Mouse (Mus musculus) neural tube, embryonic 14.5 days (tissue): ENCODE measurements at regions not wholly inside any gene's neighbourhood (a gene's known extent, or its start where the extent isn't known, plus 50 kb on each side); places are given as distances from the start of the nearest gene placed in this dataset.

Source experiments
- ATAC-seq: fragments of 200-750 bp; cut with Nextera tagmentation; 2 replicates; pipeline ENCODE4 v1.8.0; 2017; ENCODE audit warnings: low read depth, mild to moderate bottlenecking, moderate TSS enrichment, moderate library complexity
- H3K27ac ChIP-seq: fragments of 300-500 bp; sonication (generic); 2 replicates; pipeline ENCODE4 v1.5.1; 2014; ENCODE audit warnings: low read depth, mild to moderate bottlenecking, control low read depth, low read length, moderate library complexity, mixed read lengths
- H3K27me3 ChIP-seq: fragments of 300-500 bp; sonication (generic); 2 replicates; pipeline ENCODE4 v1.6.1; 2014; ENCODE audit warnings: low read length; ENCODE audit not compliant: control insufficient read depth, insufficient read depth
- H3K36me3 ChIP-seq: fragments of 300-500 bp; sonication (generic); 2 replicates; pipeline ENCODE4 v1.6.1; 2014; ENCODE audit warnings: low read length, mixed read lengths; ENCODE audit not compliant: control insufficient read depth, insufficient read depth
- H3K4me1 ChIP-seq: fragments of 300-500 bp; sonication (generic); 2 replicates; pipeline ENCODE4 v1.6.1; 2014; ENCODE audit warnings: low read length; ENCODE audit not compliant: control insufficient read depth, insufficient read depth
- H3K4me2 ChIP-seq: fragments of 300-500 bp; sonication (generic); 2 replicates; pipeline ENCODE4 v1.6.1; 2014; ENCODE audit warnings: mild to moderate bottlenecking, low read depth, low read length, control low read depth
- H3K4me3 ChIP-seq: fragments of 300-500 bp; sonication (generic); 2 replicates; pipeline ENCODE4 v1.5.1; 2014; ENCODE audit warnings: low read depth, low read length, control low read depth, mixed read lengths
- H3K9ac ChIP-seq: fragments of 300-500 bp; sonication (generic); replicated peaks from 2 replicates; pipeline ENCODE4 v1.6.1; 2014; ENCODE audit warnings: low read depth, mild to moderate bottlenecking, control low read depth, low read length, mixed read lengths
- H3K9me3 ChIP-seq: fragments of 300-500 bp; sonication (generic); 2 replicates; pipeline ENCODE4 v1.6.1; 2016; ENCODE audit warnings: low read length; ENCODE audit not compliant: control insufficient read depth
- WGBS: fragments of 180-500 bp; shearing (Covaris S2); extraction: QIAGEN DNeasy Blood & Tissue Kit; methylation state at CpG from one replicate; pipeline ENCODE4 v1.1.7; 2014; 5-methylcytosine and 5-hydroxymethylcytosine counted together

DNA sequence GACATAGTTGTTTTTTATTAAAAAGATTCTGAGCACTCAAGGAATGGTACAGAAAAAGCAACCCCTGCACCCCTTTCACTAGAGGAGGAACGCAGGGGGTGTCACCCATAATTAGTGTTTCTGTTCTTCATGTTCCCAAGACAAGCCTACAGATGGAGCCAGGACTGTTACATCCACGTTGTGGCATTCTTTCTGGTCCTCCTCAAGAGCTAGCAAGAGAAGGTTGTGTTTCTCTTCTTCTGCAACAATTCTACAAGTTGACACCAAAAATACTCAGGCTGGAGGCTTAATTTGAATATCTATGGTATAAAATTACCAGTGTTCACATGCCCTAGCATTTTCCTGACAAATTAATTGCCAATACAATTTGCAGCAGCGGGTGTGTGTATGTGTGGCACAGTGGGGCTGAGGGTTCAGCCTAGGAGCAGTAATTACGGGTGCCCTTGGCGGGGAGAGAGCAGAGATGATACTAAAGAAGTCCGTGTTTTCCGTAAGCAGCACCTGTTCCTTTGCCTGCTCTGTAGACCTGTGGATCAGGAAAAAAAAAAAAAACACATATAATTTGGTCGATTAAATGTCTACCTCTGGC lies 98.4 kb upstream of the Cpne4 start:
- no peaks in the 10 kb centered on the region for H3K27me3 ChIP-seq
- WGBS = 82% methylated on average over 8 of the region's 8 CpGs
- H3K9ac ChIP-seq = no peak overlapping the region
- H3K4me3 ChIP-seq = no peak overlapping the region
- ATAC-seq = no peak
- no peak overlapping the region for H3K27ac ChIP-seq
- H3K4me2 ChIP-seq = no peak overlapping the region
- H3K9me3 ChIP-seq = no peaks in the 10 kb centered on the region
- H3K36me3 ChIP-seq = no peaks in the 10 kb centered on the region
- H3K4me1 ChIP-seq = no peaks in the 10 kb centered on the region

DNA sequence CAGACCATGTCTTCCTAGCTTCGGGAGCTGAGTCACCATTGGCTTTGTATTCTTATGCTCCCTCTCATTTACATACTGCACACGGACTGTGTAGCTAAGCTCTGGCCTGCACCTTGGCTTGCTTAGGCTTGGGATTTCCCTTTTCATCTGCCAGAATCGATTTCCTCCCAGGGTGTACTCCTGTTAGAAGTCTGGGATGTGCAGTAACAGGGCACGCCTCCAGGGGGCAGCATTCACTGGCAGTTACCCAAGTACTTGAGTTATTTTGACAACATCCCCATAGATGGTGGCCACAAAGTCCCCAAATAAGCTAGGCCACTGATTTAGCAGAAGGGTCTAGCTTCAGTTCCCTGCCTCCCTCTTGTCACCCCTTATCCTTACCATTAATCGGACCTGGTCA lies 102.2 kb upstream of the Cpne4 start:
- no peak for ATAC-seq
- WGBS = 57% methylated on average over 5 of the region's 5 CpGs

DNA sequence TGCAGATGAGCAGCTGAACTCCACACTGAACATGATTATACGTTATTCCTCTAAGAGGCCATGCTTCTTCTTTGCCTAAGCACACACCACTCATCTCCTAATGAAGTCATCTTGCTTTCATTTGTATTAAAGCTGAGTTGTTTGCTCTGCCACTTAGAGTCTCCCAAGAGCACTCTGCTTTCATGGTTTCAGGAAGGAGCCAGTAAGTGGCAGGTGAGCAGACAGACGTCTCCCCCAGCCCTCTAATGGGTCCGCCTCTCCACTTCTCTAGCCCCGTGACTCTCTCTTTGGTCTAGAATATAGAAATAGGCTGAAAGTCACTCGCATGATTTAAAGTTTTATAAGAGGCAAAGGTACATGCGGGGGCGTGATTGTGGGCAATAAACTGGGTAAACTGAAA lies 103.8 kb upstream of the Cpne4 start:
- Histone ChIP-seq H3K4me2 (no peak overlapping the region), H3K27ac (no peak overlapping the region), H3K36me3 (no peaks in the 10 kb centered on the region), H3K4me3 (no peak overlapping the region), H3K9me3 (no peaks in the 10 kb centered on the region), H3K9ac (no peak overlapping the region), H3K4me1 (no peaks in the 10 kb centered on the region), H3K27me3 (no peaks in the 10 kb centered on the region)
- 83% methylated on average over 7 of the region's 7 CpGs for WGBS
- ATAC-seq = no peak

More for the DNA sequence above, 102.2 kb upstream of the Cpne4 start:
- no peak overlapping the region for H3K9ac ChIP-seq
- H3K4me3 ChIP-seq = no peak overlapping the region
- H3K9me3 ChIP-seq = no peaks in the 10 kb centered on the region
- no peaks in the 10 kb centered on the region for H3K36me3 ChIP-seq
- H3K27ac ChIP-seq = no peak overlapping the region
- no peak overlapping the region for H3K4me2 ChIP-seq
- H3K4me1 ChIP-seq = no peaks in the 10 kb centered on the region
- H3K27me3 ChIP-seq = no peaks in the 10 kb centered on the region

DNA sequence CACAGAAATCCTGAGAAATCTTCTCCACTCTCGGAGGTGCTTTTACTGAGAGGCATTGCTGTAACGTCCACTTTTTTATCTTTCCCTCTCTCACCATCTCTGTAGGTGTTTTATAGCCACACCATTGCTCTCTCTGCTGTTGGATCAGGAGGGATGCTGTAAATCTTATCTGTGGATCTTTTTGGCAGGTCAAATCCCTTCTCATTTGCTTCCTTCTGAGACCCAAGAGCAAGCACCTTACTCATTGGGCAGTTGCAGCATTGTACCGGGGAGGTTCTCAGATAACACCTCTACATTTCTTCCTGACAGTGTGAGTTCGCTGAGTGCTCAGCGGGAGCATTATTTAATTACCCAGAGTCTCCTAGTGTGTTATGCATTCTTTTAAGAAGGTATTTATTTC lies 75.5 kb upstream of the Acpp start:
- H3K4me1 ChIP-seq = 0 out of 2 replicates have a peak, but pooled peaks cover 4% of the 10 kb centered on the region
- ATAC-seq = no peak
- no peak overlapping the region for H3K9ac ChIP-seq
- no peaks in the 10 kb centered on the region for H3K27me3 ChIP-seq
- H3K9me3 ChIP-seq = no peaks in the 10 kb centered on the region
- no peak overlapping the region for H3K4me2 ChIP-seq
- no peaks in the 10 kb centered on the region for H3K36me3 ChIP-seq
- WGBS = 7% methylated on average over 5 of the region's 5 CpGs
- no peak overlapping the region for H3K4me3 ChIP-seq
- H3K27ac ChIP-seq = no peak overlapping the region

DNA sequence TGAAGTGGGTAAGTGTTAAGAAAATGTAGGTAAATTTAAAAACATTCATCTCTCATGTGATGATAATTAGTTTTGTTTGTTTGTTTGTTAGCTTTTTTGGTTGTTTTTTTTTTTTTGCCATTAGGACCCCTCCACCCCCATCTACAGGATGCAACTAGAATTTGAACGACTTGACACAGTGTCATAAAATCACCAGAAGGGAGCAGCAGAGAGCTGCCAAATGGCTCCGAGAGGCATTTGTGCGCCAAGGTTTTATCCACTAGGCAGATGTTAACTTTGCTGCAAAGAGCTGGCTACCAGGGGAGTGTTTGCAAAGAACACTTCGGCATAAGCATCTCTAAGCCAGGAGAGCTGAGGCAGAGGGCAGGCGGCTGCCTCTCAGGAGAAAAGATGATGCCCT lies 72.7 kb upstream of the Acpp start:
- Histone ChIP-seq H3K4me1 (0 out of 2 replicates have a peak, but pooled peaks cover 4% of the 10 kb centered on the region), H3K36me3 (no peaks in the 10 kb centered on the region), H3K9me3 (no peaks in the 10 kb centered on the region), H3K4me3 (no peak overlapping the region), H3K4me2 (no peak overlapping the region), H3K27ac (no peak overlapping the region), H3K27me3 (no peaks in the 10 kb centered on the region), H3K9ac (no peak overlapping the region)
- ATAC-seq = 0 out of 2 replicates have a peak, but pooled peaks have one; percentile 21
- 6% methylated on average over 5 of the region's 5 CpGs for WGBS

DNA sequence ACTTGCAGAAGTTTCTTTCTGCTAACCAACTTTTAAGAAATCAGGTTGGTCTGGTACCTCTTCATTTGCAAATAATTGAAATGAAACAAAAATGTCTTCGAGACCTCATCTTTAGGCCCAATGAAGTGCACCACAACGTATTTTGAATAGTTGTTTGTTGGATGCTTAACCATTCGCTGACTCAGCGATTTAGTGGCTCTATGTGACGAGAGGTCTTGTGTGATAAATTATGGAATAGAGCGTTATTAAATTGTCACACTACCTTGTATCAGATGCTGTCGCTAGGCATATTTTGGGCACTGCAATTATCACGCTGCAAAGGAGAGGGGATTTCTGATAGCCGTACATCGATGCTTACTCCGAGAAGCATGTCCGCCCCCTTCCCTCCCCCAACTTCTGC lies 71.8 kb upstream of the Acpp start:
- ATAC-seq = no peak
- no peak overlapping the region for H3K9ac ChIP-seq
- peak overlapping the region; percentile 55 for H3K4me2 ChIP-seq
- H3K4me3 ChIP-seq = peak overlapping the region; percentile 27
- no peaks in the 10 kb centered on the region for H3K27me3 ChIP-seq
- WGBS = 28% methylated on average over 12 of the region's 12 CpGs
- no peaks in the 10 kb centered on the region for H3K36me3 ChIP-seq
- H3K4me1 ChIP-seq = 0 out of 2 replicates have a peak, but pooled peaks cover 4% of the 10 kb centered on the region
- H3K9me3 ChIP-seq = no peaks in the 10 kb centered on the region
- H3K27ac ChIP-seq = no peak overlapping the region

DNA sequence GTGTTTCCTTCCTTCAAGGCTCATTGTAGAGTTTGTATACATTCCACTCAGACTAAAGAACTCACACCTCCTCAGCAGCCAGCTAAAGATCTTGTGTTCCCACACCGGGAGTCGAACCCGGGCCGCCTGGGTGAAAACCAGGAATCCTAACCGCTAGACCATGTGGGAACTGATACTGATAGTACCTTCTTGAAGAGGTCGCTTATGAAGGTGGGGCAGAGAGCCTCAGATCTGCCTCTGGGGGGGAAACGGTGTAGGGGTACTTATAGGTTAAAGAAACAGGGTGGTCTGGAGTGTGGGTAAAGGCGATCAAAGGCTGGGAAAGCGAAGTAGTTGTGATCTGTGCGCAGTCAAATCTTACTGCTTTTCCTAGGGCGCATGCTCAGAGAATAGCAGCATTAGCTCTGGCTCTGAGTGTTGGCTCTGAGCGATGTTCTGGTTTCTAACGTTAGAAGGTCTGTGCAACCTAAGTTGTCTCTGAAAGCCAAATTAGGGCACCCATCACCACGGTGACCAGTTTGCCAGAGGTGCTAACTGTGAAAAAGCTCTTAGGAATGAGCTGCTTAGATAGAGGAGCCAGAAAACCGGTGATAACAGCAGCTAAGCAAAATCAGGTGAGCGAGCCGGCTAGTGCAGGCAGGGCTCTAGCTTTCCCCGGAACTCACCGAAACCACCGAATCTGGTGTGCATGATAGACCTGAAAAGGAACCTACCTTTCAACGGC lies 71.2 kb upstream of the Acpp start:
- no peak for ATAC-seq
- Histone ChIP-seq H3K4me3 (peak overlapping the region; percentile 27), H3K9me3 (no peaks in the 10 kb centered on the region), H3K27ac (no peak overlapping the region), H3K4me1 (0 out of 2 replicates have a peak, but pooled peaks cover 4% of the 10 kb centered on the region), H3K27me3 (no peaks in the 10 kb centered on the region), H3K9ac (no peak overlapping the region), H3K36me3 (no peaks in the 10 kb centered on the region), H3K4me2 (peak overlapping the region; percentile 55)
- 19% methylated on average over 21 of the region's 21 CpGs for WGBS

DNA sequence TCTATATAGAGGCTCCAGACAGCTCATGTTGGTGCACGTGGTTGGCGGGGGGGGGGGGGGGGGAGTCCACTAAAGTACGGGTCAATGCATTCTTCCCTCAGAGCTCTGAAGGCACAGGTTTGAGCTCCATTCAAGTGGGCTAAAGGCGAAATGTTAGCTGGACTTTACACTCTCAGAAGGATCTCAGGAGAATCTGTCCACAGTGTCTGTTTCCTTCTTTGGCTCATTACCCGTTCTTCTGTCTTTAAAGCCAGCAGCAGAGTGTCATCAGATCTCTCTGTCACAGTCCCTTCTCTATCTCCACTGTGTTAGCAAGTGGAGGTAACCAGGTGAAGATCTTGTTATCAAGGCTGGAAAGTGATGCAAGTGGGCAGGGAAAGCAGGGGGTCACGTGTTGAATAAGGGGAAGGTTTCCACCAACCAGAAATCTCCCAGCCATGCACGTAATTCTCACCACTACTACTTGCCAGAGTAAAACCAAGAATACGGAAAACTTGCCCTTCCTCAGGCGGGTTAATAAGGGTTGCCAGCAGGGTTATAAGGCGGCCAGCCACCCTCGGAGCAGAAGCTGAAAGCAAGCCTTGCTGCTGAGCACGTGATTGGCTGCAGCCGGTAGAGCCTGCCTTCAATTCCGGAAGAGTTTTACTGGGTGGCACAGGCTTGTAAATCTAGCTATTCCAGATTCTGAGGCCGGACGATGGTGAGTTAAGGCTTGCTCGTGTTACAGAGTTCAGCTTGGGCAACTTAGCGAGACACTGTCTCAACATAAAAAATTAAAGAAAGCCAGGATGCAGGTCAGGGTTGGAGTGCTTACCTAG lies 70.2 kb upstream of the Acpp start:
- no peak overlapping the region for H3K9ac ChIP-seq
- no peak overlapping the region for H3K27ac ChIP-seq
- H3K4me3 ChIP-seq = peak overlapping the region; percentile 8; the same call in 1 of the 2 replicates
- no peaks in the 10 kb centered on the region for H3K27me3 ChIP-seq
- ATAC-seq = peak; percentile 24
- 20% methylated on average over 18 of the region's 18 CpGs for WGBS
- 0 out of 2 replicates have a peak, but pooled peaks cover 4% of the 10 kb centered on the region for H3K4me1 ChIP-seq
- H3K36me3 ChIP-seq = no peaks in the 10 kb centered on the region
- H3K4me2 ChIP-seq = peak overlapping the region; percentile 55
- no peaks in the 10 kb centered on the region for H3K9me3 ChIP-seq

DNA sequence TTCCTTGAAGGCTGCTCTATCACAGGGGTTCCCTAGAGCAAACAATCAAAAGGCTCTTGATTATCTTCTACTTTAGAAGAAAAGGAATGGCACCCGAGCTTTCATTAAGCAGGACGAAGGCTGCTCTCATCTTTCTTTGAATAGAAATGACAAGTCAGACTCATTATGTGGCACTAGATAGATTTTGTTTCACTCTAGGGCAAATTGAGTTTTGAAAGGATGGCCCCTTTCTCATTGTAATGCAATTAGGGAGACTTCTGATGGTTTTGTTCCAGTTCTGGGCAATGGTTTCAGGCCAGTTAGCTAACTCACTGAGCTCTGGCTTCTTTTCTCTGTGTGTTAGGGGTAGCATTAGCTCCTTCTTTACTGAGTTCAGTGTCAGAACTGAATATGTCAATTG lies 69.5 kb upstream of the Acpp start:
- Histone ChIP-seq H3K9ac (no peak overlapping the region), H3K4me1 (0 out of 2 replicates have a peak, but pooled peaks cover 4% of the 10 kb centered on the region), H3K9me3 (no peaks in the 10 kb centered on the region), H3K36me3 (no peaks in the 10 kb centered on the region), H3K27me3 (no peaks in the 10 kb centered on the region), H3K4me2 (no peak overlapping the region), H3K27ac (no peak overlapping the region), H3K4me3 (no peak overlapping the region)
- WGBS = 41% methylated on average over 2 of the region's 2 CpGs
- ATAC-seq = no peak
